Mouse (Mus musculus): Measurements from ENCODE around the gene Prickle3. TPM values are rescaled to one million over a fixed set of nuclear protein-coding genes. Genes with fewer than 3 reads are reported as not detected.

Gene Prickle3
- polyA plus RNA-seq, 1 experiment: 13.0 TPM

DNA sequence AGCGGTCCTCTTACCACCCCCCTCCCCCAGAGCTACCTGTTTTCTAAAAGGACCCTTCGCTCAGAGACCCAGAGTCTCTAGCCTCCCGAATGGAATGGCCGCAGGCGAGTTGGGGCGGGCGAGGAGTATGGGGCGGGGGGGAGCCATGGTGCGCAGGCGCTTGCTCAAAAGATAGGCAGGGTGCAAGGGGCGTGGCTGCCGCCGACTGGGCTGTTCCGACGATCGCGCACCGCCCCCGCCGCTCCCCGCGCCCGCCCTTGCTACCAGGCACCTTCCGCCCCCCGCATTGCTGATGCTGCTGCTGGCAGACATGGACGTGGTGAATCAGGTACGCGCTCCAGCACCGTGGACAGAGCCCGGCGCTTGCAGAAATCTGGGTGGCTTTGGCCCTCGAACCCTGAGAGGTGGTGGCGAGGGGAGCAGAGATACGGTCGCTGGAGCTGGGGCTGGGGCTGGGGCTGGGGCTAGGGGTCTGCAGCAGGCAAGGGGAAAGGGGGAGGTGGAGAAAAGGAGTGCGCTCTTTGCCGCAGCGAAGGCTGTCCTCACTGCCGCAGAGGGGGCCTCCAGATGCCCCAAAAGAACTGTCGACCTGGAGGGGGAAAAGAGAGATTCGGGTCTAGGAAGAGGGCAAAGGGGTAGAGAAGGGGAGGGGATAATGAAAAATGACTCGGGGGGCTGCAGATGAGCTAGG lies 18.5 kb upstream of the Prickle3 start, which contains the start of gene Syp:
Gene Syp (plus strand): TSS at position 71 of the 691 bp plus-strand sequence.
- no peak within 1 kb of the TSS for H3K27ac ChIP-seq (ENCODE audit: insufficient read depth, low read depth, low read length)
- no peak for TF ChIP-seq POLR2A (IDR thresholded peaks at IDR 0.05; ENCODE audit: low read depth, low read length)
- TF ChIP-seq CTCF (IDR thresholded peaks at IDR 0.05; ENCODE audit: extremely low read depth, insufficient read length, insufficient replicate concordance, low read depth, low read length): no peak
- peaks cover 1% of the 10 kb centered on the region; the same call in 1 of the 2 replicates for H3K4me1 ChIP-seq (ENCODE audit: control insufficient read depth, insufficient read depth, insufficient read length, low read length)
- H3K27me3 ChIP-seq (ENCODE audit: control insufficient read depth, insufficient read depth, low read length): no peaks in the 10 kb centered on the region; the same call in 1 of the 2 replicates
- WGBS: 15% methylated on average over 29 of the region's 42 CpGs
- peak within 1 kb of the TSS; percentile 43 for H3K4me3 ChIP-seq (ENCODE audit: low read depth, low read length)
- H3K36me3 ChIP-seq (ENCODE audit: control insufficient read depth, insufficient read depth, low read length): no peaks in the 10 kb centered on the region

DNA sequence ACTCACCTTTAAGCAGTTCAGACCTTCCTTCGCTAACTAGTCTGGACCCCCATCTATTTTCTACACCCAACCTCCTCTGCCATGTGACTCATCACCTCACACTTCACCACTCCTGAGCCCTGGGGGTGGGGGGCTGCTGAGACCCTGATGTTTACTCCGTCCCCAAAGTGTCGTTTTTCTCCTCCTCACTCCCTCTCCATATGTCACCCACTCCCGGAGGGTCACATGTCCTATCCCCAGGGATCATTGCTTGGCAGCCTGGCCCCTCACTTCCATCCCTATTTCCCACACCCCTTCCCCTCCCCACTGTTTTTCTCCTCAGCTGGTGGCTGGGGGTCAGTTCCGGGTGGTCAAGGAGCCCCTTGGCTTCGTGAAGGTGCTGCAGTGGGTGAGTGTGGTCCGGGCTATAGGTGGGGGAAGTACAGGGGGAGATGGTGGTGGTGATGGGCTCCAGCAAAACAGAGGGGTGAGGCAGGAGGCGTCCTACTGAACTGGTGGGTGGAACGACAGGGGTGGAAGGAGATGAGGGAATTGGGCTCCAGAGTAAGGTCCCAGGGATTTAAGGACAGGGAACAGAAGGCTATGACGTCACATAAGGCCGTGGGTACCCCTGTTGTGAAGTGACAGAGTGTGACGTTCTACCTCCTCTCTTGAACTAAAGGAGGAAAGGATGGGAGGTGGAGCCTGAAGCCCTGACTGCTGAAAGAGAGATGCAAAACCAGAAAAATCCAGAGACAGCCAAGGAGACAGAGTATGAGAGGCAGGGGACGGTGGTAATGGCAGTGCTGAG lies 17.3 kb upstream of the Prickle3 start:
- Histone ChIP-seq H3K27ac (ENCODE audit: insufficient read depth, low read depth, low read length) (no peak overlapping the region), H3K36me3 (ENCODE audit: control insufficient read depth, insufficient read depth, low read length) (no peaks in the 10 kb centered on the region), H3K4me1 (ENCODE audit: control insufficient read depth, insufficient read depth, insufficient read length, low read length) (peaks cover 1% of the 10 kb centered on the region; the same call in 1 of the 2 replicates), H3K27me3 (ENCODE audit: control insufficient read depth, insufficient read depth, low read length) (no peaks in the 10 kb centered on the region; the same call in 1 of the 2 replicates), H3K4me3 (ENCODE audit: low read depth, low read length) (no peak overlapping the region)
- 22% methylated on average over 13 of the region's 13 CpGs for WGBS
- TF ChIP-seq CTCF (IDR thresholded peaks at IDR 0.05; ENCODE audit: extremely low read depth, insufficient read length, insufficient replicate concordance, low read depth, low read length) (no peak), POLR2A (IDR thresholded peaks at IDR 0.05; ENCODE audit: low read depth, low read length) (no peak)

GRCm38 (mm10) chrX:7640785-7641184 lies 16.3 kb upstream of the Prickle3 start:
- Histone ChIP-seq H3K27ac (ENCODE audit: insufficient read depth, low read depth, low read length) (no peak overlapping the region), H3K4me1 (ENCODE audit: control insufficient read depth, insufficient read depth, insufficient read length, low read length) (peaks cover 1% of the 10 kb centered on the region; the same call in 1 of the 2 replicates), H3K4me3 (ENCODE audit: low read depth, low read length) (no peak overlapping the region), H3K36me3 (ENCODE audit: control insufficient read depth, insufficient read depth, low read length) (no peaks in the 10 kb centered on the region), H3K27me3 (ENCODE audit: control insufficient read depth, insufficient read depth, low read length) (no peaks in the 10 kb centered on the region; the same call in 1 of the 2 replicates)
- TF ChIP-seq CTCF (IDR thresholded peaks at IDR 0.05; ENCODE audit: extremely low read depth, insufficient read length, insufficient replicate concordance, low read depth, low read length) (no peak), POLR2A (IDR thresholded peaks at IDR 0.05; ENCODE audit: low read depth, low read length) (no peak)
- 26% methylated on average over 11 of the region's 12 CpGs for WGBS

DNA sequence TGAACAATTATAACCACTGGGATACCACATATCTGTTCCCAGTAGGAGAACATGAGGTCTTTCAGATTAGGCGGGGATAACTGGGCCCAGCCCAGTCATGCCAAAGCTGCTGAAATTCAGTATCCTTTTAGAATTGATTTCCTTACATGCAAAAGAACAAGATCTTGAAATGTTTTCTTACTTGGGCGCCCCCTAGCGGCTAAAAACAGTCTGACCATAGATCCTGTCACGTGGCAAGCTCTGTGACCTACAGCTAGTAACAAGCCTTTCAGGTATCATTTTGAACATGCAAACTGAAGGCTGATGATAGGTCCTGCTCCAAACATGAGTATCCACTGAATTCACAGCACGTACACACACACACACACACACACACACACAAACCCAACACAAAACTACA lies 11.7 kb upstream of the Prickle3 start:
- TF ChIP-seq CTCF (IDR thresholded peaks at IDR 0.05; ENCODE audit: extremely low read depth, insufficient read length, insufficient replicate concordance, low read depth, low read length): peak; percentile 27; the same call in 1 of the 2 replicates
- no peak for TF ChIP-seq POLR2A (IDR thresholded peaks at IDR 0.05; ENCODE audit: low read depth, low read length)
- peaks cover 3% of the 10 kb centered on the region; the same call in 1 of the 2 replicates for H3K4me1 ChIP-seq (ENCODE audit: control insufficient read depth, insufficient read depth, insufficient read length, low read length)
- no peak overlapping the region for H3K4me3 ChIP-seq (ENCODE audit: low read depth, low read length)
- H3K27me3 ChIP-seq (ENCODE audit: control insufficient read depth, insufficient read depth, low read length): no peaks in the 10 kb centered on the region
- H3K27ac ChIP-seq (ENCODE audit: insufficient read depth, low read depth, low read length): no peak overlapping the region
- no peaks in the 10 kb centered on the region for H3K36me3 ChIP-seq (ENCODE audit: control insufficient read depth, insufficient read depth, low read length)
- 6% methylated on average over 5 of the region's 5 CpGs for WGBS

- H3K27ac ChIP-seq (ENCODE audit: insufficient read depth, low read depth, low read length): peak overlapping the region; percentile 83
- peak overlapping the region; percentile 78 for H3K4me3 ChIP-seq (ENCODE audit: low read depth, low read length)
- peak; percentile 67 for TF ChIP-seq POLR2A (IDR thresholded peaks at IDR 0.05; ENCODE audit: low read depth, low read length)
- peak; percentile 27; the same call in 1 of the 2 replicates for TF ChIP-seq CTCF (IDR thresholded peaks at IDR 0.05; ENCODE audit: extremely low read depth, insufficient read length, insufficient replicate concordance, low read depth, low read length)
- peaks cover 1% of the 10 kb centered on the region; the same call in 1 of the 2 replicates for H3K4me1 ChIP-seq (ENCODE audit: control insufficient read depth, insufficient read depth, insufficient read length, low read length)
- no peaks in the 10 kb centered on the region for H3K36me3 ChIP-seq (ENCODE audit: control insufficient read depth, insufficient read depth, low read length)
- H3K27me3 ChIP-seq (ENCODE audit: control insufficient read depth, insufficient read depth, low read length): no peaks in the 10 kb centered on the region
- WGBS: 8% methylated on average over 25 of the region's 25 CpGs
Observed at GRCm38 (mm10) chrX:7648671-7649304, 8.3 kb upstream of the Prickle3 start.

GRCm38 (mm10) chrX:7658031-7658784 lies 1.1 kb downstream of the Prickle3 start:
- Histone ChIP-seq H3K4me1 (ENCODE audit: control insufficient read depth, insufficient read depth, insufficient read length, low read length) (peaks cover 3% of the 10 kb centered on the region; the same call in 1 of the 2 replicates), H3K36me3 (ENCODE audit: control insufficient read depth, insufficient read depth, low read length) (peaks cover 4% of the 10 kb centered on the region; the same call in 1 of the 2 replicates), H3K27me3 (ENCODE audit: control insufficient read depth, insufficient read depth, low read length) (no peaks in the 10 kb centered on the region), H3K4me3 (ENCODE audit: low read depth, low read length) (peak overlapping the region; percentile 65), H3K27ac (ENCODE audit: insufficient read depth, low read depth, low read length) (peak overlapping the region; percentile 25; the same call in 1 of the 2 replicates)
- 21% methylated on average over 15 of the region's 15 CpGs for WGBS
- TF ChIP-seq POLR2A (IDR thresholded peaks at IDR 0.05; ENCODE audit: low read depth, low read length) (peak; percentile 13; the same call in 1 of the 2 replicates), CTCF (IDR thresholded peaks at IDR 0.05; ENCODE audit: extremely low read depth, insufficient read length, insufficient replicate concordance, low read depth, low read length) (no peak)

All from small intestine, adult 2 months (tissue).